Mouse (Mus musculus) bone marrow macrophage, adult 2 months (primary cell): Measurements from ENCODE around the gene Ccdc33. TPM values are rescaled to one million over a fixed set of nuclear protein-coding genes. Genes with fewer than 3 reads are reported as not detected.

Experiments
- H3K27ac ChIP-seq: 2 replicates; pipeline ENCODE4 v1.5.1; 2012; ENCODE audit warnings: low read depth, low read length; ENCODE audit not compliant: insufficient read depth
- H3K4me1 ChIP-seq: 2 replicates; pipeline ENCODE4 v1.6.1; 2012; ENCODE audit warnings: low read length; ENCODE audit not compliant: control insufficient read depth, insufficient read depth
- H3K4me3 ChIP-seq: 2 replicates; pipeline ENCODE4 v1.5.1; 2012; ENCODE audit warnings: mild to moderate bottlenecking, low read length, moderate library complexity; ENCODE audit not compliant: insufficient read depth
- CTCF ChIP-seq: IDR thresholded peaks from 2 replicates; pipeline ENCODE4 v1.5.1; 2012; ENCODE audit warnings: low read depth, mild to moderate bottlenecking, low read length, moderate library complexity
- POLR2A ChIP-seq: IDR thresholded peaks from 2 replicates; pipeline ENCODE4 v1.6.1; 2012; ENCODE audit warnings: mild to moderate bottlenecking, low read depth, low read length, borderline replicate concordance
- polyA plus RNA-seq: library from polyadenylated mRNA; stranded (reverse); fragments of >200 nt; gene quantifications from 2 replicates; pipeline ENCODE4 v1.2.4, GENCODE M21; 2012; ENCODE audit not compliant: missing spikeins, insufficient read depth, insufficient read length

Ccdc33 gene
- polyA plus RNA-seq, 1 experiment = not detected

- no peak for TF ChIP-seq POLR2A
- no peak for TF ChIP-seq CTCF
- Histone ChIP-seq H3K4me1 (no peaks in the 10 kb centered on the region), H3K4me3 (no peak overlapping the region), H3K27ac (no peak overlapping the region)
These were observed 25.9 kb downstream of the Ccdc33 start for GRCm38 (mm10) chr9:58092581-58093269.

- no peak overlapping the region for H3K27ac ChIP-seq
- no peak overlapping the region for H3K4me3 ChIP-seq
- TF ChIP-seq POLR2A = no peak
- no peak for TF ChIP-seq CTCF
- no peaks in the 10 kb centered on the region for H3K4me1 ChIP-seq
These were observed 26.8 kb downstream of the Ccdc33 start for GRCm38 (mm10) chr9:58091623-58092425.

- H3K4me1 ChIP-seq = peaks cover 4% of the 10 kb centered on the region
- no peak overlapping the region for H3K27ac ChIP-seq
- H3K4me3 ChIP-seq = no peak overlapping the region
- TF ChIP-seq CTCF (no peak), POLR2A (no peak)
These were observed 31.2 kb downstream of the Ccdc33 start for GRCm38 (mm10) chr9:58087277-58087998.

- peaks cover 4% of the 10 kb centered on the region for H3K4me1 ChIP-seq
- H3K27ac ChIP-seq = no peak overlapping the region
- TF ChIP-seq POLR2A = no peak
- TF ChIP-seq CTCF = no peak
- no peak overlapping the region for H3K4me3 ChIP-seq
These were observed 31.8 kb downstream of the Ccdc33 start for GRCm38 (mm10) chr9:58086861-58087260.

- H3K4me3 ChIP-seq = no peak overlapping the region
- no peak for TF ChIP-seq CTCF
- TF ChIP-seq POLR2A = no peak
- H3K27ac ChIP-seq = no peak overlapping the region
- peaks cover 4% of the 10 kb centered on the region for H3K4me1 ChIP-seq
These were observed 32.4 kb downstream of the Ccdc33 start for GRCm38 (mm10) chr9:58086203-58086602.

GRCm38 (mm10) chr9:58085074-58085473 lies 33.5 kb downstream of the Ccdc33 start:
- TF ChIP-seq POLR2A = no peak
- no peak for TF ChIP-seq CTCF
- Histone ChIP-seq H3K4me1 (peaks cover 4% of the 10 kb centered on the region), H3K4me3 (no peak overlapping the region), H3K27ac (no peak overlapping the region)

- TF ChIP-seq POLR2A (no peak), CTCF (no peak)
These were observed 34.0 kb downstream of the Ccdc33 start for GRCm38 (mm10) chr9:58084586-58084985.

GRCm38 (mm10) chr9:58074561-58074960 lies 44.1 kb downstream of the Ccdc33 start:
- no peaks in the 10 kb centered on the region for H3K4me1 ChIP-seq
- TF ChIP-seq CTCF = no peak
- no peak for TF ChIP-seq POLR2A
- no peak overlapping the region for H3K4me3 ChIP-seq
- no peak overlapping the region for H3K27ac ChIP-seq

More at GRCm38 (mm10) chr9:58084586-58084985, 34.0 kb downstream of the Ccdc33 start:
- Histone ChIP-seq H3K4me1 (peaks cover 4% of the 10 kb centered on the region), H3K27ac (no peak overlapping the region), H3K4me3 (no peak overlapping the region)

- Histone ChIP-seq H3K27ac (no peak overlapping the region), H3K4me3 (no peak overlapping the region), H3K4me1 (no peaks in the 10 kb centered on the region)
- TF ChIP-seq POLR2A (no peak), CTCF (no peak)
These were observed 51.1 kb downstream of the Ccdc33 start for GRCm38 (mm10) chr9:58067546-58067945.

GRCm38 (mm10) chr9:58066731-58067095 lies 51.9 kb downstream of the Ccdc33 start:
- Histone ChIP-seq H3K4me1 (no peaks in the 10 kb centered on the region), H3K4me3 (no peak overlapping the region), H3K27ac (no peak overlapping the region)
- TF ChIP-seq CTCF (no peak), POLR2A (no peak)
